Mouse (Mus musculus) thymus, adult 2 months (tissue): ENCODE results near the gene Mum1l1. TPM values are rescaled to one million over a fixed set of nuclear protein-coding genes. Genes with fewer than 3 reads are reported as not detected.
"Not testable (repeated sequence)": the region's sequence is repeated elsewhere in the genome, so short reads cannot be mapped to it uniquely, and the experiment has no call there.

Experiments
- DNase-seq: peaks from one replicate; pipeline ENCODE4 v3.0.0; 2021
- H3K27ac ChIP-seq: fragments of 200-500 bp; 2 replicates; pipeline ENCODE4 v1.5.1; 2012; ENCODE audit warnings: low read length, control low read depth; ENCODE audit not compliant: control insufficient read depth, insufficient read depth
- H3K27me3 ChIP-seq: fragments of 200-500 bp; 2 replicates; pipeline ENCODE4 v1.6.1; 2012; ENCODE audit warnings: mild to moderate bottlenecking, low read length, moderate library complexity, mixed read lengths; ENCODE audit not compliant: control insufficient read depth, insufficient read depth
- H3K36me3 ChIP-seq: fragments of 200-500 bp; 2 replicates; pipeline ENCODE4 v1.6.1; 2012; ENCODE audit warnings: mild to moderate bottlenecking, low read length, moderate library complexity; ENCODE audit not compliant: control insufficient read depth, insufficient read depth
- H3K4me1 ChIP-seq: fragments of 200-500 bp; replicated peaks from 2 replicates; pipeline ENCODE4 v1.6.1; 2012; ENCODE audit warnings: low read length; ENCODE audit not compliant: control insufficient read depth, insufficient read depth
- H3K4me3 ChIP-seq: fragments of 200-500 bp; 2 replicates; pipeline ENCODE4 v1.5.1; 2012; ENCODE audit warnings: mild to moderate bottlenecking, low read length, control low read depth, moderate library complexity; ENCODE audit not compliant: control insufficient read depth, insufficient read depth
- CTCF ChIP-seq: fragments of 200-500 bp; IDR thresholded peaks from 2 replicates; pipeline ENCODE4 v1.5.1; 2012; ENCODE audit warnings: mild to moderate bottlenecking, control low read depth, low read length, moderate library complexity, borderline replicate concordance; ENCODE audit not compliant: control insufficient read depth, poor library complexity, insufficient read depth; ENCODE audit errors: extremely low read depth
- POLR2A ChIP-seq: fragments of 200-500 bp; IDR thresholded peaks from 2 replicates; pipeline ENCODE4 v1.6.1; 2012; ENCODE audit warnings: mild to moderate bottlenecking, low read length, control low read depth, moderate library complexity; ENCODE audit not compliant: control insufficient read depth, poor library complexity, insufficient read depth; ENCODE audit errors: extremely low read depth
- WGBS: fragments of 180-500 bp; shearing (Covaris S2); methylation state at CpG from one replicate; pipeline ENCODE4 v1.1.7; 2018; 5-methylcytosine and 5-hydroxymethylcytosine counted together
- polyA plus RNA-seq: library from polyadenylated mRNA; depleted of rRNA; stranded (reverse); fragments of >200 nt; gene quantifications from 2 replicates; pipeline ENCODE4 v1.2.3, GENCODE M21; 2012; rRNA removed

Mum1l1 gene
- 0.07 and 0.23 TPM in 2 replicates for polyA plus RNA-seq

DNA sequence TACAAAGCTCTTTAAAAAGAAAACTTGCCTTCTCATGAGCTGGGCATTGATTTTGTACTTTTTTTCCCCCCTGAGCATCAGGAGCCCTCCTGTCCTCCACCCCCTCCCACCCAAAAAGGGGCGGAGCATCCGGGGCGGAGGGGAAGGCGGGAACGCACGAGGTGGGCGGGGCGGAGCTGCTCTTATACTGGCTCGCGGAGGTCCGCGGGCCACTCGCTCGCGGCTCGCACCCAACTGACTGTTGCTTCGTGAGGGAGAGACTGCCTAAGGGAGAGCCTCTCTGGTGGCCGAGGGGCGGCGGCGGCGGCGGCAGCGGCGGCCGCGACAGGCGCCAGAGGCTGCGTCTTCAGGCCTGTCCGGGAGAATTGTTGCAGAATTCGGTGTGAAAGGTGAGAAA lies at the start of gene Mum1l1:
Gene Mum1l1, plus strand, starts transcription at position 214 of the 397 bp plus-strand sequence.
- Histone ChIP-seq H3K4me3 (no peak within 1 kb of the TSS), H3K36me3 (no peaks in the 10 kb centered on the region), H3K4me1 (no peaks in the 10 kb centered on the region), H3K27ac (no peak within 1 kb of the TSS), H3K27me3 (0 out of 2 replicates have a peak, but pooled peaks cover 2% of the 10 kb centered on the region)
- TF ChIP-seq CTCF (no peak), POLR2A (no peak)
- WGBS, result 2% methylated on average over 17 of the region's 31 CpGs
- peak; percentile 19 for DNase-seq

- no peak within 1 kb of the TSS for H3K27ac ChIP-seq
- no peaks in the 10 kb centered on the region for H3K4me1 ChIP-seq
- no peaks in the 10 kb centered on the region for H3K36me3 ChIP-seq
- DNase-seq, result no peak
- H3K4me3 ChIP-seq, result no peak within 1 kb of the TSS
- TF ChIP-seq CTCF, result no peak
- TF ChIP-seq POLR2A, result no peak
- WGBS, result 90% methylated on average over 8 of the region's 8 CpGs
- no peaks in the 10 kb centered on the region for H3K27me3 ChIP-seq
Measured at GRCm38 (mm10) chrX:139178928-139179327, 30.9 kb upstream of the Mum1l1 start, which contains the start of gene 4933428M09Rik. Gene 4933428M09Rik, plus strand, starts transcription at chrX:139179228.

- H3K27me3 ChIP-seq, DNase-seq, H3K4me1 ChIP-seq, H3K27ac ChIP-seq, H3K36me3 ChIP-seq, H3K4me3 ChIP-seq: not testable (repeated sequence)
- WGBS, result 94% methylated on average over 3 of the region's 3 CpGs
Measured at GRCm38 (mm10) chrX:139191506-139191905, 18.3 kb upstream of the Mum1l1 start.

DNA sequence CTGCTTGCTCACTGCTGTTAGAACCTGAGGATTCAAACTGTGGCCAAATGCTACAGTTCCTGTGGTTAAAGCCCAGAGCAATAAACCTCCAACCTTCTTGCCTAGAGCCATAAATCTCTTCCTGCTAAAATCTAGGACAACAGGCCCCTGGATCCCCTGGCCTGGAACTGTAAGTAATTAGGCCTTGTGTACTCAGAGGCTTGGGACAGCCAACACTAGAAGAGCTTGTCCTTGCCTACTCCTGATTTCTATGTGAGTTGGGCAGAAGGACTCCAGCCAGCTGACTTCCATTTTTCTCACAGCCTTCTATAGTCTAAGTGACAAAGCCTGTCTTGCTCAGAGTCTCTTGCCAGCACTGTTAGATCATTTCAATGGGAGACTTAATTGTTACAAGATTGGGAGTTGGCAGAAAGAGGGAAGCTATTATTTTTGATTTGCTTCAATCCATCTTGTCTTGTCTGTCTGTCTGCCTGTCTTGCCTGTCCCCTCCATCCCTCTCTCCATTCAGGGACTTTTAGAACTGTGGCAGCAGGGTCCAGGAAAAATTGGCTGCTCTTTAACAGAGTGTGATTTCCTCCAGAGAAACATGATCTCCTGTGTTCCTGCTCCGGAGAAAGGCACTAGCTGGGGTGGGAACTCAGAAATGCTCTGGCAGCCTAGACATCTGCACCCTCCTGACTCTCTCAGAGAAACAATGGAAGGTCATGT lies 15.1 kb upstream of the Mum1l1 start:
- TF ChIP-seq POLR2A (no peak), CTCF (no peak)
- Histone ChIP-seq H3K36me3 (no peaks in the 10 kb centered on the region), H3K27ac (no peak overlapping the region), H3K4me1 (no peaks in the 10 kb centered on the region), H3K27me3 (no peaks in the 10 kb centered on the region), H3K4me3 (no peak overlapping the region)
- WGBS, result 62% methylated on average over 1 of the region's 1 CpGs
- DNase-seq, result no peak

DNA sequence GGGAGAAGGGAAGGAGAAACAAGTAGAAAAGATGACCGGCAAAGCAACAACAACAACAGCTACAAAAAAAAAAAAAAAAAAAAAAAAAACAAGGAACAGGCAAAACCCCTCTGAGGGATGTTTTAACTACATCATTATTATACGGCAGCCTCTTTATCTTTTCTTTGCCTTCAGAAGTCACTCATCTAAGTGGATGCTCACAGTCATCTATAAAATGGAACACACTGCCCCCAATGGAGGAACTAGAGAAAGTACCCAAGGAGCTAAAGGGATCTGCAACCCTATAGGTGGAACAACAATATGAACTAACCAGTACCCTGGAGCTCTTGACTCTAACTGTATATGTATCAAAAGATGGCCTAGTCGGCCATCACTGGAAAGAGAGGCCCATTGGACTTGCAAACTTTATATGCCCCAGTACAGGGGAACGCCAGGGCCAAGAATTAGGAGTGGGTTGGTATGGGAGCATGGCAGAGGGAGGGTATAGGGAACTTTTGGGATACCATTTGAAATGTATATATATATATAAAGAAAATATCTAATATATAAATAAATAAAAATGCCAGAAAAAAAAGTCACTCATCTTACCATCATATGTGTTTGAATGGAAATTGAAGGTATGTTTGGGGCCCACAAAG lies 532 bp upstream of the Mum1l1 start:
- not testable (repeated sequence) for DNase-seq, H3K4me3 ChIP-seq
- 79% methylated on average over 4 of the region's 4 CpGs for WGBS

DNA sequence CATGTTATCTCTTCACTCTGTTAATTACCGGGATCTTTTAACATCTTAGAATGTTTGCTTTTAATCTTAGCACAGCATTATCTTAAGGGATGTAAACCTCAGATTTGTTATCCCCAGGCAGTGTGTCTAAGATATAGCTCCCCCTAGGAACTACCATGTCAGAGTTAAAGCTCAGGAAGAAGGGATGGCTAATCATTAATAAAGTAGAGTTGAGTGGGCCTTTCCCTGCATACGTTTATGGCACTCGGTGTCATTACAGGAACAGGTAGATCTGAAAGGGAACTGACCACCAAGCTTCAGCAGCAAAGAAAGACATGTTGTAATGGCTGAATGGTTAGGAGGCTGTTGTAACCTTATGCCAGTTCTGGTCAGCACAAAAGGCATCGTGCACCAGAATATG lies 4.9 kb downstream of the Mum1l1 start:
- H3K27me3 ChIP-seq, result 0 out of 2 replicates have a peak, but pooled peaks cover 2% of the 10 kb centered on the region
- no peak for DNase-seq
- 78% methylated on average over 4 of the region's 4 CpGs for WGBS
- H3K27ac ChIP-seq, result no peak overlapping the region
- H3K4me1 ChIP-seq, result no peaks in the 10 kb centered on the region
- no peak overlapping the region for H3K4me3 ChIP-seq
- no peaks in the 10 kb centered on the region for H3K36me3 ChIP-seq
- TF ChIP-seq CTCF, result no peak
- TF ChIP-seq POLR2A, result no peak

More for the DNA sequence above, 532 bp upstream of the Mum1l1 start:
- not testable (repeated sequence) for H3K27ac ChIP-seq, H3K4me1 ChIP-seq, H3K27me3 ChIP-seq, H3K36me3 ChIP-seq

DNA sequence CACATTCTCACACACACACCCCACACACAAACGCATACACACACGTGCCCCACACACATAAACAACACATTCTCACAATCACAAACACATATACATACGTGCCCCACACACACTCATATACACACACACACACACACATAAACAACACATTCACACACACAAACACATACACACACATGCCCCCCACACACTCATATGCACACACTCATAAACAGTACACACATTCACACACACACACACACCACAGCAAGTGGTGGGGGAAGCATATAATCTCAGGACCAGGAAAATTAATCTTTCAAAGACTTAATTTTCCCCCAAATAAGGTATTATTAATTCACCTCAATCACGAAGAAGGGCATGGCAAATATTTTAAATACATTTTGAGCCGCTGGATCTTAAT lies 6.6 kb downstream of the Mum1l1 start:
- H3K27ac ChIP-seq, result no peak overlapping the region
- DNase-seq, result no peak
- H3K36me3 ChIP-seq, result no peaks in the 10 kb centered on the region
- H3K4me1 ChIP-seq, result no peaks in the 10 kb centered on the region
- H3K27me3 ChIP-seq, result no peaks in the 10 kb centered on the region
- TF ChIP-seq POLR2A (no peak), CTCF (no peak)
- WGBS, result 91% methylated on average over 5 of the region's 5 CpGs
- no peak overlapping the region for H3K4me3 ChIP-seq
